Mouse (Mus musculus): ENCODE measurements around the gene Slc5a6.

The Slc5a6 gene

DNA sequence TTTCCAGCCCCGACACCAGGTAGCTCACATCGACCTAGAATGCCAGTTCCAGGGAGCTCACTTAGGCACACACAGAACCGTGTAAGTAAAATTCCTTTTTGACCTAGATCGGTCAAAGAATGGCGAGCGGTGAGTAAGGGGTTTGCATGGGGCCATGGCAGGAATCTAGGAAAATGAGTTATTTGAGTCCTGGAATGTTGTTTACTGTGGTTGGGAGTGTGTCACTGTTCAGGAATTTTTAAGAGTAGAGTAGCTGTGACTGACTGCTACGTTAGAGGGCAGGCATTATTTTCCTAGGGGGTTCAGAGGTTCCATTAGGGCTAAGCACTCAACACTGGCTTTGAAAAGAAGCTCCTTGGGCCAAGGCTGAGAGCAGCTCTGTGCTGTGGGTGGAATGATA, 48.6 kb downstream of the Slc5a6 start:
- no peak for DNase-seq

GRCm38 (mm10) chr5:30999324-30999723, 49.4 kb downstream of the Slc5a6 start:
- no peak for DNase-seq

DNA sequence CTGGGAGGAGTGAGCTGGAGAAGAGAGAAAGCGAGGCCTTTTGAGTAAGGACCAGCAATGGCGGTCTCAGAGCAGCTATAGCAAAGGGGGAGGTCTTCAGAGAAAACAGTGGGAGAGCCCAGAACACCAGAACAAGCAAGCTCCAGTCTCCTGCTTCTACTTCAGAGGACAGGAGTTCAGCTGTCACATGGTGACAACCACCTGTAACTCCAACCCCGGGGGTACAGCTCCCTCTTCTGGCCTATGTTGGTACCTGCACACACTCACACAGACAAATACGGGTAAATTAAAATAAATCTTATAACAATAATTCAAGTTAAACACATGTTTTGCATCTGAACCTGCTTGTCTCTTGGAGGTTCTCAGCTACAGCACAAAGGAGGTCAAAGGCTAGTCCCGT, 50.4 kb downstream of the Slc5a6 start:
- peak; percentile 45 for DNase-seq

DNA sequence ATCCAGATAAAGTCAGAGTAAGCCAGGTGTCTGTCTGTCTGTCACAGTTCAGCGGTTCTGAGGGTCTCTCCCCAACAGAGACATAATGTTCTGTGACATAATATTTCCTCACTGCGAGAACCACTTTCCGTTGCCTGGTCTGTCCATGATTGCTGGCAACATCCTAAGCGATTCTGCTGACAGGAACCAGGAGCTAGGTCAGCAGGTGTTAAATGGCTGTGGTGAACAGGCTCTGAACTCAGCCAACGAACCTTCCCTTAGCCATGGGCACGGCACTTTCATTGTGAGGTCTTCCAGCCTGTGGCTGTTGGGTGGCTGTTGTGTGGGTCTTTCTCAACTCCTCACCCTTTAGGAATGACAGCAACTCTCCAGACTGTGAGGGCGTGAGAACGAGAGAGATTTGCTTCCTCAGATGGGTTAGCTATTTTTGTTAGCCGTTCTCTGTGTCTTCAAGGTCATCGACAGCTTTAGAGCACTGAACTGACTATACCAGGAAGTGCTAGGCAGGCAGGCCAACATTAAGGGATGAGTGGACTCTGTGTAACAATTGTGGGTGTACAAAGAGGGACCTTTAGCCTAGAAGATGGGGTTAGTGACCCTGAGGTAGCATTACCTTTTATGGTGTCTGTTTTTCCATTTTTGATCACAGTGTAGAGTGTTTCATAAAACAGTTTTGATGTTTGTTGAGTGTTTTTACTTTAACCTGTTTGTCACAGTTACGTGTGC, 53.7 kb downstream of the Slc5a6 start:
- no peak for DNase-seq

DNA sequence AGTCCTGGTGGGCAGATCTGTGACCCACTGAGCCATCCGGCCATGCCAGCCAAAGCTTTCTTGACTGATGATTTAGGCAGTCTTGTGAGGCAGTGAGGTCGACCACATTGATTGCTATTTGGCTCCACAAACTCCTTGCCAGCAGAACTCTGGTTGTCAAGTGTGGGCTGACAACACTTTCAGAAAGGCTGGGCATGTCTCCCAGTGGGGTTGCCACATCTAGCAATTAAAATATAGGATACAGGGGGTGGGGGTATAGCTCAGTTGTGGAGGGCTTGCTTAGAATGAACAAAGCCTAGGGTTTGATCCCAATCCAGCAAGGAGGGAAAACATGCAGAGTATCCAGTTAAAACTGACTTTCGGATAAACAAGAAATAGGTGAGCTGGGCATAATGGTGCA, 54.6 kb downstream of the Slc5a6 start:
- no peak for DNase-seq

DNA sequence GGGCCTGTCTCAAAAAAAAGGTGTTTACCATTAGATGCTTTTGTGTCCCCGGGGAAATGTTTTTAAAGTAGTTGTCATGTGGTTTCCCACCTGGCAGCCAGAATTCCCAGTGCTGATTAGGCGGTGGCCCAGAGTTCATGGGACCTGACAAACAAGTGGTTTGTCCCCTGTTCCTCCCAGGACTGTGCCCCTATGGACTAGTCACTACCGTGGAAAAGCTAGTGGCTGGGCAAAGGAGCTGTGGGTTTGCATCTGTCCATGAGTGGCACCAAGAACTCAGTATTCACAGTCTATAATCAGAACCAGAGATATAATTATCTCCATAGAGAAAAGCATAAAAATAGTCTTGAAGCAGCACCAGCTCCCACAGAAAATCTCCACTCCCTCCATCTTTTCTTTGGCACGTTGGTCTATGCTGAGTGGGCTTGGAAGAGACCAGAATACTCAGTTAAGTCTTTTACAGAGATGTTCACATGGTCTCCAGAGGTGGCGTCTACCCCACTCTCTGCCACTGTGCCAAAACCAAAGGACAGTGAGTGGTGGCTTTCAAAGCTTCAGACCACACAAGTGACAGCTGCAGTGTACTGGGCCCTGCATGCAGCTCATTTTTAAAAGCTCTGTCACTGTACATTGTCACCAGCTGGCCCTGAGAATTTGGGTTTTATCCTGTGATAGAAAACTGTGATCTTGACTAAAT, 55.6 kb downstream of the Slc5a6 start:
- no peak for DNase-seq
